Mouse (Mus musculus): ENCODE data around the gene Cab39l. TPM values are rescaled to one million over a fixed set of nuclear protein-coding genes. Genes with fewer than 3 reads are reported as not detected.

Gene Cab39l
- total RNA-seq, 2 experiments from 2014 or later = 16.8 to 17.9 TPM

- no peak for DNase-seq
These were observed 189.3 kb downstream of the Cab39l start for GRCm38 (mm10) chr14:59630096-59630495.

GRCm38 (mm10) chr14:59632067-59632466 is 191.3 kb downstream of the Cab39l start:
- DNase-seq = no peak

- no peak for DNase-seq
These were observed 192.6 kb downstream of the Cab39l start for GRCm38 (mm10) chr14:59633295-59633898.

- DNase-seq = no peak
These were observed 193.2 kb downstream of the Cab39l start for GRCm38 (mm10) chr14:59633988-59634387.

Other genes with a start within 250 kb of the Cab39l start
- 10 to 100 TPM; 10.9 to 12.4 TPM for gene Rcbtb1, start 239.8 kb upstream of the Cab39l start, total RNA-seq (2021)
- not detected for gene Gm6904, start 180.8 kb upstream of the Cab39l start, total RNA-seq (2021)
- under 1 TPM in 1 of 2 experiments, not detected in 1; 0.27 TPM for gene Phf11a, start 143.4 kb upstream of the Cab39l start, total RNA-seq (2021)
- gene Phf11b, start 99.6 kb upstream of the Cab39l start, total RNA-seq (2021) = under 1 TPM in 1 of 2 experiments, not detected in 1; 0.29 TPM
- gene Phf11d, start 75.5 kb upstream of the Cab39l start, total RNA-seq (2021) = 1 to 10 TPM; 1.9 to 2.0 TPM
- under 1 TPM; 0.28 to 0.38 TPM for gene Phf11c, start 45.6 kb upstream of the Cab39l start, total RNA-seq (2021)
- gene Setdb2, start 88 bp upstream of the Cab39l start, total RNA-seq (2021) = 1 to 10 TPM; 2.9 to 6.0 TPM
- gene Cdadc1, start 157.0 kb downstream of the Cab39l start, total RNA-seq (2021) = 10 to 100 TPM; 28.2 to 40.7 TPM
- 10 to 100 TPM; 65.1 to 85.6 TPM for gene Shisa2, start 184.3 kb downstream of the Cab39l start, total RNA-seq (2021)